In genomic region chr11:105312972-105313632, GRCm38 (mm10) we compare ENCODE assay signal across 8 mouse cellular contexts. TPM values are rescaled to one million over a fixed set of nuclear protein-coding genes. Genes with fewer than 3 reads are reported as not detected.
DNase-seq lines count a peak whose midpoint lies in the region; TF ChIP-seq lines count a peak whose summit lies in the region.

No protein-coding gene starts in this region.

- peaks cover 10% of the 10 kb centered on the region for H3K36me3 ChIP-seq in C2C12 (ENCODE audit: control insufficient read depth, insufficient read depth)

- peak; percentile 84 for DNase-seq in embryo, embryonic 11 days
- peak; percentile 52 to 62 for DNase-seq in heart, adult 9 months (ENCODE audit: low spot score in 2 of 2)
- peak; percentile 45 to 57 for DNase-seq in kidney, adult 8-10 months
- DNase-seq in lung, postnatal 4 days: peak; percentile 57 to 85
- DNase-seq in cerebellum, adult 11 months: no peak
- no peak for DNase-seq in urinary bladder, adult 2 months (ENCODE audit: low spot score)
- no peak for DNase-seq in left cerebral cortex, postnatal 4 days

- H3ac ChIP-seq in C2C12 (ENCODE audit: control insufficient read depth, insufficient read length, low read depth): peak overlapping the region; percentile 58

- intact Hi-C loops in left cerebral cortex, postnatal 4 days (cut with DNase I): no loop called here

- H3K4me3 ChIP-seq in C2C12 (ENCODE audit: insufficient read depth, poor library complexity, severe bottlenecking): no peak overlapping the region

- H3K79me3 ChIP-seq in C2C12 (ENCODE audit: low read depth): peaks cover 15% of the 10 kb centered on the region

- peaks cover 75% of the 10 kb centered on the region for H3K79me2 ChIP-seq in C2C12 (ENCODE audit: control insufficient read depth, insufficient read depth)

- no peaks in the 10 kb centered on the region for H3K27me3 ChIP-seq in C2C12 (ENCODE audit: control insufficient read depth, insufficient read depth, insufficient read length)

- no peak for TF ChIP-seq CTCF in C2C12 (IDR thresholded peaks at IDR 0.05; ENCODE audit: control insufficient read depth, insufficient read depth, insufficient read length)

TF ChIP-seq in C2C12, 6 proteins besides CTCF, POLR2A, EP300 and RAD21:
- TF ChIP-seq MAX (IDR thresholded peaks at IDR 0.05) (no peak), USF1 (IDR thresholded peaks at IDR 0.05; ENCODE audit: low read depth) (no peak), MYOD1 (IDR thresholded peaks at IDR 0.05; ENCODE audit: control insufficient read depth, insufficient read length, low read depth) (no peak), MYOG (IDR thresholded peaks at IDR 0.05; ENCODE audit: control insufficient read depth, extremely low read depth, insufficient read length) (no peak)

RNA-seq across cellular contexts. Expression of gene Mrc2, which starts 20.7 kb away (rescaled TPM):
- 28.7 TPM for polyA plus RNA-seq in C2C12 (2012; fragmentation: generic; extraction: Trizol)
- 24.4 and 32.4 TPM in 2 replicates for polyA plus RNA-seq in urinary bladder, adult 2 months (2012; rRNA removed)
- total RNA-seq in left cerebral cortex, postnatal 4 days (2021): 10 to 100 TPM; 13.4 to 13.5 TPM

Comparison
In these comparisons a context has a peak if more than half of its experiments do, and no peak if none do; other contexts are left out.
1. DNase-seq: peak in embryo, embryonic 11 days (single experiment), heart, adult 9 months (2 of 2), kidney, adult 8-10 months (2 of 2) and lung, postnatal 4 days (2 of 2); none in cerebellum, adult 11 months (single experiment), urinary bladder, adult 2 months (single experiment) and left cerebral cortex, postnatal 4 days (single experiment).